Mouse (Mus musculus): ENCODE results near the gene Olfr492.

Olfr492 gene

GRCm38 (mm10) chr7:108323574-108323973 lies at the start of gene Olfr492:
Gene Olfr492, minus strand, starts transcription at chr7:108323674.
- DNase-seq, result no peak

- DNase-seq, result no peak
Observed at GRCm38 (mm10) chr7:108365035-108365434, 41.6 kb upstream of the Olfr492 start, which contains the start of gene Olfr494. Gene Olfr494, plus strand, starts transcription at chr7:108365335.

GRCm38 (mm10) chr7:108346879-108347278 lies 23.4 kb upstream of the Olfr492 start, which contains the start of gene Olfr493:
Gene Olfr493, minus strand, starts transcription at chr7:108346979.
- no peak for DNase-seq

GRCm38 (mm10) chr7:108313151-108313550 lies 10.3 kb downstream of the Olfr492 start, which contains the start of gene Olfr491:
Gene Olfr491, plus strand, starts transcription at chr7:108313451.
- no peak for DNase-seq

GRCm38 (mm10) chr7:108288834-108289233 lies 34.6 kb downstream of the Olfr492 start, which contains the start of gene Olfr490:
Gene Olfr490, minus strand, starts transcription at chr7:108288934.
- DNase-seq, result no peak

Data from lung, postnatal 10 days (tissue).